Mouse (Mus musculus) lung, embryonic 16.5 days (tissue): ENCODE results near the gene Btg4. TPM values are rescaled to one million over a fixed set of nuclear protein-coding genes. Genes with fewer than 3 reads are reported as not detected.
A peak's percentile ranks its signal among the peaks of the same experiment; 100 is the strongest.

Experiments
- ATAC-seq: fragments of 200-750 bp; cut with Nextera tagmentation; 2 replicates; pipeline ENCODE4 v1.8.0; 2017; ENCODE audit warnings: low read depth, mild to moderate bottlenecking, moderate library complexity
- H3K27ac ChIP-seq: fragments of 300-500 bp; sonication (generic); 2 replicates; pipeline ENCODE4 v1.5.1; 2014; ENCODE audit warnings: mild to moderate bottlenecking, control low read depth, low read length
- H3K27me3 ChIP-seq: fragments of 300-500 bp; sonication (generic); 2 replicates; pipeline ENCODE4 v1.6.1; 2014; ENCODE audit warnings: low read depth, low read length, mixed read lengths; ENCODE audit not compliant: control insufficient read depth, insufficient read depth
- H3K36me3 ChIP-seq: fragments of 300-500 bp; sonication (generic); 2 replicates; pipeline ENCODE4 v1.6.1; 2014; ENCODE audit warnings: low read length; ENCODE audit not compliant: control insufficient read depth, insufficient read depth
- H3K4me1 ChIP-seq: fragments of 300-500 bp; sonication (generic); replicated peaks from 2 replicates; pipeline ENCODE4 v1.6.1; 2014; ENCODE audit warnings: low read length, mixed read lengths; ENCODE audit not compliant: control insufficient read depth, insufficient read depth
- H3K4me2 ChIP-seq: fragments of 300-500 bp; sonication (generic); 2 replicates; pipeline ENCODE4 v1.6.1; 2014; ENCODE audit warnings: low read depth, low read length, control low read depth
- H3K4me3 ChIP-seq: fragments of 300-500 bp; sonication (generic); 2 replicates; pipeline ENCODE4 v1.5.1; 2014; ENCODE audit warnings: mild to moderate bottlenecking, low read length, control low read depth
- H3K9ac ChIP-seq: fragments of 300-500 bp; sonication (generic); 2 replicates; pipeline ENCODE4 v1.6.1; 2014; ENCODE audit warnings: low read length, control low read depth
- H3K9me3 ChIP-seq: fragments of 300-500 bp; sonication (generic); 2 replicates; pipeline ENCODE4 v1.6.1; 2016; ENCODE audit warnings: low read length; ENCODE audit not compliant: control insufficient read depth
- WGBS: fragments of 180-500 bp; shearing (Covaris S2); extraction: QIAGEN DNeasy Blood & Tissue Kit; methylation state at CpG from one replicate; pipeline ENCODE4 v1.1.7; 2014; 5-methylcytosine and 5-hydroxymethylcytosine counted together
- polyA plus RNA-seq: library from polyadenylated mRNA; unstranded; fragments of >200 nt; fragmentation: Nextera tagmentation; extraction: Ambion mirVana; gene quantifications from 2 replicates; pipeline ENCODE4 v1.2.1, GENCODE M21; 2015

Gene Btg4
- polyA plus RNA-seq, 1 experiment from 2014 or later = 0.34 TPM

GRCm38 (mm10) chr9:51032785-51033529, 27.7 kb upstream of the Btg4 start:
- Histone ChIP-seq H3K36me3 (no peaks in the 10 kb centered on the region), H3K9ac (no peak overlapping the region), H3K27ac (no peak overlapping the region), H3K4me3 (no peak overlapping the region), H3K27me3 (no peaks in the 10 kb centered on the region), H3K9me3 (no peaks in the 10 kb centered on the region), H3K4me1 (no peaks in the 10 kb centered on the region), H3K4me2 (no peak overlapping the region)
- 63% methylated on average over 3 of the region's 3 CpGs for whole genome bisulfite sequencing
- ATAC-seq = no peak

- H3K4me2 ChIP-seq = no peak overlapping the region
- H3K27me3 ChIP-seq = no peaks in the 10 kb centered on the region
- no peaks in the 10 kb centered on the region for H3K4me1 ChIP-seq
- H3K9me3 ChIP-seq = no peaks in the 10 kb centered on the region
- no peak overlapping the region for H3K9ac ChIP-seq
- no peak overlapping the region for H3K27ac ChIP-seq
- no peak for ATAC-seq
- no peaks in the 10 kb centered on the region for H3K36me3 ChIP-seq
- no peak overlapping the region for H3K4me3 ChIP-seq
- WGBS = 86% methylated on average over 7 of the region's 7 CpGs
These were observed 19.2 kb upstream of the Btg4 start for GRCm38 (mm10) chr9:51041491-51041980.

GRCm38 (mm10) chr9:51042136-51042535, 18.6 kb upstream of the Btg4 start:
- Histone ChIP-seq H3K27me3 (no peaks in the 10 kb centered on the region), H3K4me3 (no peak overlapping the region), H3K9me3 (no peaks in the 10 kb centered on the region), H3K27ac (no peak overlapping the region), H3K4me2 (no peak overlapping the region), H3K9ac (no peak overlapping the region), H3K4me1 (no peaks in the 10 kb centered on the region), H3K36me3 (no peaks in the 10 kb centered on the region)
- WGBS = 78% methylated on average over 6 of the region's 6 CpGs
- no peak for ATAC-seq

GRCm38 (mm10) chr9:51052180-51052579, 8.5 kb upstream of the Btg4 start:
- Histone ChIP-seq H3K9me3 (no peaks in the 10 kb centered on the region), H3K27me3 (no peaks in the 10 kb centered on the region), H3K27ac (no peak overlapping the region), H3K9ac (no peak overlapping the region), H3K4me3 (no peak overlapping the region), H3K4me2 (no peak overlapping the region), H3K36me3 (no peaks in the 10 kb centered on the region), H3K4me1 (no peaks in the 10 kb centered on the region)
- WGBS = 53% methylated on average over 3 of the region's 3 CpGs
- ATAC-seq = no peak

- H3K4me2 ChIP-seq = no peak overlapping the region
- H3K4me1 ChIP-seq = no peaks in the 10 kb centered on the region
- no peaks in the 10 kb centered on the region for H3K9me3 ChIP-seq
- no peak overlapping the region for H3K9ac ChIP-seq
- H3K4me3 ChIP-seq = no peak overlapping the region
- 53% methylated on average over 3 of the region's 3 CpGs for WGBS
- H3K36me3 ChIP-seq = no peaks in the 10 kb centered on the region
- no peak for ATAC-seq
- H3K27me3 ChIP-seq = no peaks in the 10 kb centered on the region
- H3K27ac ChIP-seq = no peak overlapping the region
These were observed 4.1 kb upstream of the Btg4 start for GRCm38 (mm10) chr9:51056360-51057324.

GRCm38 (mm10) chr9:51058951-51059521, 1.7 kb upstream of the Btg4 start:
- Histone ChIP-seq H3K4me1 (no peaks in the 10 kb centered on the region), H3K9ac (no peak overlapping the region), H3K27ac (no peak overlapping the region), H3K4me3 (no peak overlapping the region), H3K9me3 (no peaks in the 10 kb centered on the region), H3K4me2 (no peak overlapping the region), H3K27me3 (no peaks in the 10 kb centered on the region), H3K36me3 (no peaks in the 10 kb centered on the region)
- ATAC-seq = no peak
- 68% methylated on average over 4 of the region's 4 CpGs for WGBS

- Histone ChIP-seq H3K27ac (no peak overlapping the region), H3K27me3 (no peaks in the 10 kb centered on the region), H3K9ac (no peak overlapping the region), H3K36me3 (no peaks in the 10 kb centered on the region), H3K4me2 (no peak overlapping the region), H3K4me1 (no peaks in the 10 kb centered on the region), H3K9me3 (no peaks in the 10 kb centered on the region), H3K4me3 (no peak overlapping the region)
- ATAC-seq = no peak
- 52% methylated on average over 3 of the region's 3 CpGs for WGBS
These were observed 7.5 kb downstream of the Btg4 start for GRCm38 (mm10) chr9:51068202-51068601.

GRCm38 (mm10) chr9:51070801-51071200, 10.1 kb downstream of the Btg4 start:
- 71% methylated on average over 4 of the region's 4 CpGs for WGBS
- Histone ChIP-seq H3K4me3 (no peak overlapping the region), H3K27me3 (no peaks in the 10 kb centered on the region), H3K4me1 (peaks cover 4% of the 10 kb centered on the region; the same call in 1 of the 2 replicates), H3K36me3 (no peaks in the 10 kb centered on the region), H3K9ac (no peak overlapping the region), H3K27ac (no peak overlapping the region), H3K4me2 (no peak overlapping the region), H3K9me3 (no peaks in the 10 kb centered on the region)
- no peak for ATAC-seq

GRCm38 (mm10) chr9:51075780-51076179, 15.1 kb downstream of the Btg4 start:
- peak overlapping the region; percentile 69 for H3K4me3 ChIP-seq
- peak; percentile 52 for ATAC-seq
- no peaks in the 10 kb centered on the region for H3K9me3 ChIP-seq
- peaks cover 13% of the 10 kb centered on the region; the same call in 1 of the 2 replicates for H3K4me1 ChIP-seq
- H3K27ac ChIP-seq = no peak overlapping the region; the same call in 1 of the 2 replicates
- H3K9ac ChIP-seq = peak overlapping the region; percentile 23; the same call in 1 of the 2 replicates
- no peaks in the 10 kb centered on the region for H3K36me3 ChIP-seq
- H3K4me2 ChIP-seq = peak overlapping the region; percentile 98
- no peaks in the 10 kb centered on the region for H3K27me3 ChIP-seq
- WGBS = 14% methylated on average over 3 of the region's 3 CpGs
